Mouse (Mus musculus) lung, adult 2 months (tissue): ENCODE results near the gene Mtx1. TPM values are rescaled to one million over a fixed set of nuclear protein-coding genes. Genes with fewer than 3 reads are reported as not detected.

Experiments
- DNase-seq: peaks from one replicate; pipeline ENCODE4 v3.0.0; 2022
- H3K4me1 ChIP-seq: fragments of 200-500 bp; 2 replicates; pipeline ENCODE4 v1.6.1; 2011; ENCODE audit warnings: low read length; ENCODE audit not compliant: control insufficient read depth, insufficient read depth
- H3K4me3 ChIP-seq: fragments of 200-500 bp; replicated peaks from 2 replicates; pipeline ENCODE3; 2011; ENCODE audit warnings: low read depth, mild to moderate bottlenecking, control low read depth, low read length; ENCODE audit errors: extremely low read depth
- CTCF ChIP-seq: fragments of 200-500 bp; IDR thresholded peaks from 2 replicates; pipeline ENCODE4 v1.5.1; 2011; ENCODE audit warnings: mild to moderate bottlenecking, low read length, control low read depth; ENCODE audit not compliant: insufficient read depth
- POLR2A ChIP-seq: fragments of 200-500 bp; IDR thresholded peaks from 2 replicates; pipeline ENCODE4 v1.6.1; 2011; ENCODE audit warnings: low read depth, mild to moderate bottlenecking, control low read depth, low read length, borderline replicate concordance; ENCODE audit errors: extremely low read depth
- WGBS: fragments of 180-500 bp; shearing (Covaris S2); methylation state at CpG from one replicate; pipeline ENCODE4 v1.1.7; 2018; 5-methylcytosine and 5-hydroxymethylcytosine counted together
- polyA plus RNA-seq: library from polyadenylated mRNA; depleted of rRNA; stranded (reverse); fragments of >200 nt; gene quantifications from 2 replicates; pipeline ENCODE4 v1.2.3, GENCODE M21; 2012

Mtx1 gene
- polyA plus RNA-seq, 1 experiment: 107 TPM

DNA sequence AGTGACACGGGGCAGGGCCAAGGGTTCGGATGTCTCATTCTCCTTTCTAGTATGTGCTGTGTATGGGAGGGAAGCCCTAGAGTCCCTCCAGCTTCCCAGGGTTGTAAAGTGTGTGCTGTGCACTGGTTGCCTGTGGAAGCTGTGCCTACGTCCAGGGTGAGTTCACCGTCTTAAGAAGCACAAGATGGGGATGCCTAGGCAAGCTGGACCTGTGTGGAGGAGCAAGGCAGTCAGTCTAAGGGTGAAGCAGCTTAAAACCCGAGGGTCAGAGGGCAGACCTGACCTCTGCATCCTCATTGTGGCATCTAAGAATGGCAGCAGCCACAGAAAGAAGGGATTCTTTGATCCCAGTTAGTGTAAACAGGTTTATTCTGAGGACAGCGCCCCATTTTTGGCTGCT, 18.2 kb downstream of the Mtx1 start:
- DNase-seq: no peak
- no peak for TF ChIP-seq POLR2A
- no peak for TF ChIP-seq CTCF
- no peak overlapping the region for H3K4me3 ChIP-seq
- WGBS: 85% methylated on average over 6 of the region's 6 CpGs
- H3K4me1 ChIP-seq: 0 out of 2 replicates have a peak, but pooled peaks cover 3% of the 10 kb centered on the region

DNA sequence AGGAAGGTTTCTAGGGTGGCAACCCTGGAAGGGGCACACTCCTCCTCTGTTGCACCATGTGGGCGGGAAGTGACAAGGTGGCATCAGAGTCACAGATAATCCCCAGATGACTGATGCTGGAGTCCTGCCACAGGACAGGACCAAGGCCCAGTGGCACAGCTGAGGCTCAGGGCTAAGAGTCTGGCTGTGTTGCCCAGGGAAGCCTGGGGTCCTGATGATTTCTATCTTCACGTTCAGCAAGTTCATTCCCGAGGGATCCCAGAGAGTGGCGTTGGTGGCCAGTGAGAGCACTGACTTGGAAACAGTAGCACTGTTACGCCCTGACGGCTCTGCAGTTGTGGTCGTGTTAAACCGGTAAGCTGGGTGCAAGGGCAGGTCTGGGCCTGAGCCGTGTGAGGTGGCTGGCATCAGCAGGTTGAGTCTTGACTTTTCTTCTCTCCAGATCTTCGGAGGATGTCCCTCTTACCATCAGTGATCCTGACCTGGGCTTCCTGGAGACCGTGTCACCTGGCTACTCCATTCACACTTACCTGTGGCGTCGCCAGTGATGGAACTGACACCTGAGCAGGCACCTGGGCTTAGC, 18.7 kb downstream of the Mtx1 start:
- TF ChIP-seq POLR2A (no peak), CTCF (no peak)
- no peak overlapping the region for H3K4me3 ChIP-seq
- peaks cover 3% of the 10 kb centered on the region; the same call in 1 of the 2 replicates for H3K4me1 ChIP-seq
- 89% methylated on average over 13 of the region's 13 CpGs for WGBS
- DNase-seq: no peak

DNA sequence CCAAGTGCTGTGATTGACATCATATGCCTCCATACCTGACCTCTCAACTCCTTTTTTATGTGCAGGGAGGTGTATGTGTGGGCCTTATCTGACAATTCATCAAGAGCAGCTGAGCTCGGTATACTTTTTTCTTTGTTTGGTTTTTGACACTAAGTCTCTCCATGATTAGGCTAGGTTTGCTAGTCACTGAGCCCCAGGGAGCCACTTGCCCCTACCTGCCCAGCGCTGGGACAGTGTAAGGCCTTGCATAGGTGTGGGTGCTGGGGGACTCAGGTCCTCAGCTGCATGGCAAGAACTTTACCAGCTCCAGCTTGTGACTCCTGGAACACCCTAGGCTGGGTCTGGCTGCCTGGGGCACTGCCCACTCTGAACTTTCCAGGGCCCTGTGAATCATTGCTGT, 20.2 kb downstream of the Mtx1 start:
- Histone ChIP-seq H3K4me1 (peaks cover 4% of the 10 kb centered on the region; the same call in 1 of the 2 replicates), H3K4me3 (no peak overlapping the region)
- TF ChIP-seq POLR2A (no peak), CTCF (no peak)
- no peak for DNase-seq
- WGBS: 73% methylated on average over 2 of the region's 2 CpGs

DNA sequence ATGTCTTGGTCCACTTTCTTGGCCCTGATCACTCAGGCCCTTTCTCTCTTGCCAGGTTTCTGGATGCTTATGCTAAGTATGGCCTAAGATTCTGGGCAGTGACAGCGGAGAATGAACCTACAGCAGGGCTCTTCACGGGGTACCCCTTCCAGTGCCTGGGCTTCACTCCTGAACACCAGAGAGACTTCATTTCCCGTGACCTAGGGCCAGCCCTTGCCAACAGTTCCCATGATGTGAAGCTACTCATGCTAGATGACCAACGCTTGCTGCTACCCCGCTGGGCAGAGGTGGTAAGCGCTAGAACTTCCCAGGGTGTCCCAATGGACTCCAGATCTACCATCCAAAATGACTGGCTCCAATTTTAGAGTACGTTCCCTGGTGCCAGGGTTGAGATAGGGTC, 20.8 kb downstream of the Mtx1 start:
- WGBS: 92% methylated on average over 7 of the region's 7 CpGs
- DNase-seq: no peak

DNA sequence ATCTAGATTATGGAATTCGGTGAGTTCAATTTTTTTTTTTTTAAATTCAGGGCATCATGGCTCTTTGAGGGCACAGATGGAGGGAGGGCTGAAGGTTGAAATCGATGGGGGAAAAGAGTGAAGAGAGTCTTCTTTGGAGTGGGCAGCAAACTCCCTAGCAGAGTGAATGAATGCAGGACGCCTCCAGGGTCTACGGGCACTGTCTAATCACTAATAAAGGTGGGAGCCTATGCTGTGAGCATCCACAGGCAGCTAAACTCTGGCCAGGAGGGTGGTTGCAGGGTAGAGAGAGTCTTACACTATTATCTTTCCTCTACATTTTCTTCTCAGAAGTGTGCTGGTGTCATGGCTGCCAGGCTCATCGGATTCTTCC, 23.8 kb downstream of the Mtx1 start:
- Histone ChIP-seq H3K4me1 (peaks cover 4% of the 10 kb centered on the region; the same call in 1 of the 2 replicates), H3K4me3 (peak overlapping the region; percentile 89)
- DNase-seq: no peak
- WGBS: 34% methylated on average over 5 of the region's 5 CpGs
- TF ChIP-seq CTCF: no peak
- no peak for TF ChIP-seq POLR2A

More for the DNA sequence above, 20.8 kb downstream of the Mtx1 start:
- Histone ChIP-seq H3K4me1 (peaks cover 4% of the 10 kb centered on the region; the same call in 1 of the 2 replicates), H3K4me3 (no peak overlapping the region)
- no peak for TF ChIP-seq CTCF
- TF ChIP-seq POLR2A: no peak

DNA sequence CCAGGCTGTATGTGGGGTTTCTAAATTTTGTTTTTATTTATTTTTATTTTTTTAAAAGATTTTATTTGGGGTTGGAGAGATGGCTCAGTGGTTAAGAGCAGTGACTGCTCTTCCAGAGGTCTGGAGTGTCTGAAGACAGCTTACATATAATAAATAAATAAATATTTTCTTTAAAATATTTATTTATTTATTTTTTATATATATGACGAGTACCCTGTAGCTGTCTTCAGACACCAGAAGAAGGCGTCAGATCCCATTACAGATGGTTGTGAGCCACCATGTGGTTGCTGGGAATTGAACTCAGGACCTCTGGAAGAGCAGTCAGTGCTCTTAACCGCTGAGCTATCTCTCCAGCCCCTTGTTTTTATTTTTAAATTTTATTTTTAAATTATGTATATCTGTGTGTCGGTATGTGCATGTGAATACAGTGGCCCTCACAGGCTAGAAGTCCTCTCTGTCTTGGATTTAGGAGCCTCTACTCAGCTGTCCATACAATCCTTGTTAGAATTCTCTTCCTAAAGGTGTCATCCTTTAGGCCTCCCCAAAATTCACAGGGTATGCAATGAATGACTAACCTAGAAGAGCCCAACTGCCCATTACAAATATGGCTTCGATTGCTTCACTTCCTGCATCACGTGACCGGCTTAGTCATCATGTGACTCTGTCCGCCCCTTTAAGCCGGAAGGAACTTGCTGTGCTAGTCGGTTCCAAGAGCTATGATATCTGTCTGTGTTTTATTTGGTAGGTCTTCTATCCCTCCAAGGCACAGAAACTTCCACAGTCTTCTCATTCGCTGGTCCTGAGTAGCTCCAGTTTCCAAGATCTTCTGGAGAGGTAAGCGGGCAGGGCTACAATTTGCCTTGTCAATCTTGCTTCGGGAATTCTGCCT, 24.4 kb downstream of the Mtx1 start, which contains the start of gene Gba:
Gba (plus strand) TSS at position 676 of the 889 bp plus-strand sequence.
- Histone ChIP-seq H3K4me1 (peaks cover 4% of the 10 kb centered on the region; the same call in 1 of the 2 replicates), H3K4me3 (peak within 1 kb of the TSS; percentile 89)
- WGBS: 19% methylated on average over 13 of the region's 13 CpGs
- peak; percentile 88 for DNase-seq
- no peak for TF ChIP-seq CTCF
- TF ChIP-seq POLR2A: no peak; the same call in 1 of the 2 replicates

DNA sequence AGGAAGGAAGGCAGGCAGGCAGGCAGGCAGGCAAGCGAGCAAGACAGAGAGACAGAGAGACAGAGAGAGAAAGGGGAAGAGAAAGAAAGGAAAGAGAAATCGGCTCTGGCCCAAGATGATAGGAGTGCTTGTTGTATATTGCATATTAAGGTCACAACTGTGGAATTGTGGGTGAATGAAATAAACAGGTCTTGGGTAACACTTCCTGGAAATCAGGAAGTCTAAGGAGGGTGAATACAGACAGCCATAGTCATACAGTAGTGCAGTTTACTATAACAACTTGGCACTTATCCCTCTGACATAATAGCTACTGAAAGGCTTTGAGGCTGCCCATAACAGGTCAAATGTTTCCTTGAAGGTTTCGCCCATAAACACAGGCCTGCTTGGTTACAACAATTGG, 27.0 kb downstream of the Mtx1 start:
- Histone ChIP-seq H3K4me1 (peaks cover 6% of the 10 kb centered on the region; the same call in 1 of the 2 replicates), H3K4me3 (no peak overlapping the region)
- no peak for DNase-seq
- 51% methylated on average over 3 of the region's 3 CpGs for WGBS
- no peak for TF ChIP-seq CTCF
- TF ChIP-seq POLR2A: no peak

DNA sequence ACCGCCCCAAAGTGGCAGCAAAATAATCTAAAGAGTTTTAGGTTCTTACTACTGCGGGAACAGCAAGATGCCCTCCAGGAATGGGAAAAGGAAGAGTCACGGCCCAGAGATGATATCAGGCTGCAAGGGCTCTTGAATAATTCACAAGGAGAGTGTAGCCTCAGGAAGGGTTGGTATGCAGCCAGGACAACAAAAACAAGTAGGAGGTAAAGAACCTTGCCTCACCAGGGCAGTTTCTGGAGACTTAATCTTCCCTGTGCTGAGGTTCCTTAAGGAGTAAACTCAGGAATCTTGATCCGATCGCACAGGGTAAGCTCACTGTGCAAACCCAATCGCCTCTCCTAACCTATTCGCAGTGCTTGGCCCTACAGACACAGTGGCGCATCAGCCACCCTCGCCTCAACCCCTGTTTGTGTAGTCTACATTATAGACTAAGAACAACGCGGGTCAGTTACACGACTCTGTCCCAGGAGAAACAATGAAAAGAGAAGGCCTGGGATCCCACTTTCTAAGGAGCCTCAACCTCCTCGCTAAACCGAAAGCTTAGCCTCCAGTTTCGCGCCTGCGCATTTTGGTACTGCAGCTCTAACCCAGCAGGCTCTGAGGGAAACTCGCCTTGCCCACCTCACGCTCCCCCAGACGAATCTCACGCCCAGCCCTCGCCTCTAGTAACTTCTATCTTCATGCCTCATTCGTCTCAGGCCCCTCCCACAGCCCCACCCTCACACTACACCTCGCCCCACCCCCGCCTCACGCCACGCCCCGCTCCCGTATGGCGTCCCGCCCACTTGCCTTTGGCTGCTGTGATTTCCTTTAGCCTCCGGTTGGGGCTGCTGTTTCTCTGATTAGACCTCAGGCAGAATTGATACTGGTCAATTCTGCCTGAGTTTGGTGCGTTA, 30.7 kb downstream of the Mtx1 start:
- TF ChIP-seq CTCF (peak; percentile 40; the same call in 1 of the 2 replicates), POLR2A (peak; percentile 88; the same call in 1 of the 2 replicates)
- Histone ChIP-seq H3K4me1 (peaks cover 3% of the 10 kb centered on the region; the same call in 1 of the 2 replicates), H3K4me3 (peak overlapping the region; percentile 82)
- 5% methylated on average over 33 of the region's 33 CpGs for WGBS
- peak; percentile 80 for DNase-seq

DNA sequence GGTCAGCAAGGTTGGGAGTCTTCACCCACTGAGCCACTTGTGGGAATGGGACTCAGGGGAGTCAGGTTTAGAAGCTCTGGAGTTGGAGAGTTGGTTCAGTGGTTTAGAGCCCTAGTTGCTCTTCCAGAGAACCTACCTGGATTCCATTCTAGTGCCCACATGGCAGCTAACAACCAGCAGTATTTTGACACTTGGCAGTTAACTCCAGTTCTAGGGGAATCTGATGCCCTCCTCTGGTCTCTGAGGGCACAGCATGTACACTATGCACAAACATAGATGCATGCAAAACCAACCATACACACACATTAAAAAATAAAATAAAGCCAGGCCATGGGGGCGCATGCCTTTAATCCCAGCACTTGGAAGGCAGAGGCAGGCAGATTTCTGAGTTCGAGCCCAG, 33.0 kb downstream of the Mtx1 start:
- Histone ChIP-seq H3K4me3 (no peak overlapping the region), H3K4me1 (peaks cover 3% of the 10 kb centered on the region; the same call in 1 of the 2 replicates)
- no peak for TF ChIP-seq CTCF
- TF ChIP-seq POLR2A: no peak
- no peak for DNase-seq
- 90% methylated on average over 2 of the region's 2 CpGs for WGBS
